Mouse (Mus musculus): ENCODE results near the gene Rgs9. TPM values are rescaled to one million over a fixed set of nuclear protein-coding genes. Genes with fewer than 3 reads are reported as not detected.
A peak's percentile ranks its signal among the peaks of the same experiment; 100 is the strongest.

Gene Rgs9
- polyA plus RNA-seq, 1 experiment from 2014 or later, result 18.8 TPM

DNA sequence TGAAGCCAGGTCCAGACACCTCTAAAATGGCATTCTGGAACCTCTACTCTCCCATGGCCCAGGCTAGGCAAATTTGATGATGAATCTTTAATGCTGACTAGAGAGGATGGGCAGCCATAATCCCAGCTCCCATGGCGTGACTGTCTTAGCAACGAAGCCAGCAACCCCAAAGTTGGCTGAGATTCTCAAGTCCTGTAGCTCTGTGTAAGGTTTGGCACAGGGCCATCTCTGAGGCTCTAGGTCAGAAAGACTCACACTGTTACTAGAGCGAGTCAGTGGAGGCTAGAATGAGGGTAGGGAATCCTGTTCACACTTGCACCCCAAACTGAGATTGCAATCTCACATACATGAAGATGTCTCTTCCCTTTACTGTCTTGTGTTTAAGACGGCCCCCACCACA, 57.8 kb downstream of the Rgs9 start:
- H3K9ac ChIP-seq (ENCODE audit: low read depth, low read length), result no peak overlapping the region
- no peaks in the 10 kb centered on the region for H3K4me1 ChIP-seq (ENCODE audit: control insufficient read depth, insufficient read depth, low read length)
- ATAC-seq, result no peak
- no peak overlapping the region for H3K4me3 ChIP-seq (ENCODE audit: low read depth, low read length)
- H3K27ac ChIP-seq (ENCODE audit: low read length), result no peak overlapping the region
- H3K36me3 ChIP-seq (ENCODE audit: control insufficient read depth, insufficient read depth, low read length), result no peaks in the 10 kb centered on the region; the same call in 1 of the 2 replicates
- H3K27me3 ChIP-seq (ENCODE audit: control insufficient read depth, insufficient read depth, low read depth, low read length), result no peaks in the 10 kb centered on the region
- WGBS, result 68% methylated on average over 4 of the region's 4 CpGs
- H3K9me3 ChIP-seq (replicated peaks; ENCODE audit: control insufficient read depth, low read length, poor library complexity, severe bottlenecking), result no peaks in the 10 kb centered on the region
- no peak overlapping the region for H3K4me2 ChIP-seq (ENCODE audit: low read length)

DNA sequence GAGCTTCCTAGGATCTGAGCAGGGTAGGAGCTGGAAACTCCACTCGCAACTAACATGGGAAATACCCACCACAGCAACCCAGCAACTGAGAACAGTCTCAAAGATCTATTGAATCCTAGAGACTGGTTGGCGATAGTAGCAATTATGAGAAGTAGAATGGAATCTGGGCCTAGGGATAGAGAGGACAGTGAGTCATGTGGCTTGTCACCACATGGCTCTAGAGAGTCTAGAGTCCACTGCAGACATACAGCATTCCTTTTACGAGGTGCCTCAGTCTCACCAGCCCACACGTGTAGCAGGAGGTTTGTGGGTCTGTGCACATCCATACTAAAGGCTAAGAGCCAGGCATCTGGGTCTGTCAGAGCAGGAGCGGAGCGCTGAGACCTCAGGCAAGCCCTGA, 59.3 kb downstream of the Rgs9 start:
- H3K4me2 ChIP-seq (ENCODE audit: low read length), result no peak overlapping the region
- H3K36me3 ChIP-seq (ENCODE audit: control insufficient read depth, insufficient read depth, low read length), result no peaks in the 10 kb centered on the region; the same call in none of the 2 replicates
- ATAC-seq, result no peak
- no peak overlapping the region for H3K9ac ChIP-seq (ENCODE audit: low read depth, low read length)
- H3K4me3 ChIP-seq (ENCODE audit: low read depth, low read length), result no peak overlapping the region
- no peak overlapping the region for H3K27ac ChIP-seq (ENCODE audit: low read length)
- no peaks in the 10 kb centered on the region for H3K4me1 ChIP-seq (ENCODE audit: control insufficient read depth, insufficient read depth, low read length)
- no peaks in the 10 kb centered on the region for H3K27me3 ChIP-seq (ENCODE audit: control insufficient read depth, insufficient read depth, low read depth, low read length)
- H3K9me3 ChIP-seq (replicated peaks; ENCODE audit: control insufficient read depth, low read length, poor library complexity, severe bottlenecking), result no peaks in the 10 kb centered on the region
- WGBS, result 87% methylated on average over 6 of the region's 6 CpGs

DNA sequence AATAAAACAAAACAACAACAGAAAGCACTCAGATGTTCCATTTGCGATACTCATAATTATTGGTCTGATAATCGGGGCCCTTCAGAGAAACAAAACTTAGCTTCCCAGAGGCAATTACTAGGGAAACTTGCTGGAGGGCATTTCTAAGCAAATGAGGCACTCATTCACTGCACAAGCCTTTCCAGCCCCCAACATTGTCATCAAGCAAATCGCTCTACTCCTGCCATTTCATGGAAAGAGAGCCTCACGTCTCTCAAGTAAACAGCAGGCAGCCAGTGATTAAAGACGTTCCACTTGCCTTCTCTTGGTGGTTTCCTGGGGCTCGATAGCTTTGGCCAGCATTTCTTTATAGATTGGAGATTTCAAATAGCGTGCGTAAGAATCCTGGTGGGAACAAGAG, 60.1 kb downstream of the Rgs9 start:
- Histone ChIP-seq H3K27me3 (ENCODE audit: control insufficient read depth, insufficient read depth, low read depth, low read length) (no peaks in the 10 kb centered on the region), H3K9me3 (replicated peaks; ENCODE audit: control insufficient read depth, low read length, poor library complexity, severe bottlenecking) (no peaks in the 10 kb centered on the region), H3K9ac (ENCODE audit: low read depth, low read length) (no peak overlapping the region), H3K36me3 (ENCODE audit: control insufficient read depth, insufficient read depth, low read length) (no peaks in the 10 kb centered on the region; the same call in none of the 2 replicates), H3K4me2 (ENCODE audit: low read length) (no peak overlapping the region), H3K4me1 (ENCODE audit: control insufficient read depth, insufficient read depth, low read length) (no peaks in the 10 kb centered on the region), H3K27ac (ENCODE audit: low read length) (no peak overlapping the region), H3K4me3 (ENCODE audit: low read depth, low read length) (no peak overlapping the region)
- no peak for ATAC-seq
- 30% methylated on average over 8 of the region's 8 CpGs for WGBS

DNA sequence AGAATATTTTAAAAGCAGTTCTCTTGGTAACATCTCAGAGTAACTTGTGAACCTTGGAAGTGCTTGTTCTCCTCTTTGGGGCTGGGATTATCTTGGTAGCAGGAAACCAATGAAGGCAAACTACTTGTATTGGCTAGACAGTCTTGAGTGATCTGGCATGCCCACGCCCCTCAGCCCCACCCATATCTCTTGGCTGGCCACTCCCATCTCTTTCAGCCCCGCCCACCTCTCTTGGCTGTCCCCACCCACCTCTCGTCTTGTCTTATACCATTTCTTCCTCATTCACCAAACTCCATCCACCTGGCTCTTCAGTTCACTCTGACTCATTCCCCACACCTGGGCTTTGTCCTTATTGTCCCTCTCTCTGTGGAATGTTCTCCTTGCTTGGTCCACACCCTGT, 64.3 kb downstream of the Rgs9 start:
- 66% methylated on average over 3 of the region's 3 CpGs for WGBS
- Histone ChIP-seq H3K27me3 (ENCODE audit: control insufficient read depth, insufficient read depth, low read depth, low read length) (no peaks in the 10 kb centered on the region), H3K9ac (ENCODE audit: low read depth, low read length) (no peak overlapping the region), H3K36me3 (ENCODE audit: control insufficient read depth, insufficient read depth, low read length) (peaks cover 2% of the 10 kb centered on the region), H3K9me3 (replicated peaks; ENCODE audit: control insufficient read depth, low read length, poor library complexity, severe bottlenecking) (no peaks in the 10 kb centered on the region), H3K4me1 (ENCODE audit: control insufficient read depth, insufficient read depth, low read length) (no peaks in the 10 kb centered on the region), H3K4me2 (ENCODE audit: low read length) (no peak overlapping the region), H3K27ac (ENCODE audit: low read length) (no peak overlapping the region), H3K4me3 (ENCODE audit: low read depth, low read length) (no peak overlapping the region)
- no peak for ATAC-seq

DNA sequence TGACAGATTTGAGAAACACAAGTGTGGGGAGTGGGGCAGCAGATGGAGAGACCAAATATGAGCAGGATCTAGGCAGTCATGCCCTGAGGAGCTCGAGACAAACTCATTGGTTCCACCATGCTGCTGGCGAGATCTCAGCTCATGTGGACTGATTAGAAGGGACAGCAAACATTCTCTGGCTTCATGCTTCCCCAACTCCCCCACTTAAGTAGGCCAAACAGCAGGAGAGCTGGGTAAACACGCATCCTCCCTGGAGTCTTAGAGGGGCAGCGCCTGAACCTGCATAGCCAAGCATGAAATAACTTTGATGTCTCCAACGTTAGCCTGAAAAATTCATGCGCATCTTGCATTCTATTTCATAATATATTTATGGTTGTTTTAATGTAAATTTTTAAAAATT, 65.1 kb downstream of the Rgs9 start:
- peaks cover 2% of the 10 kb centered on the region for H3K36me3 ChIP-seq (ENCODE audit: control insufficient read depth, insufficient read depth, low read length)
- 76% methylated on average over 6 of the region's 6 CpGs for WGBS
- H3K27ac ChIP-seq (ENCODE audit: low read length), result no peak overlapping the region
- H3K4me2 ChIP-seq (ENCODE audit: low read length), result no peak overlapping the region
- H3K27me3 ChIP-seq (ENCODE audit: control insufficient read depth, insufficient read depth, low read depth, low read length), result no peaks in the 10 kb centered on the region
- ATAC-seq, result no peak
- H3K4me1 ChIP-seq (ENCODE audit: control insufficient read depth, insufficient read depth, low read length), result no peaks in the 10 kb centered on the region
- no peaks in the 10 kb centered on the region for H3K9me3 ChIP-seq (replicated peaks; ENCODE audit: control insufficient read depth, low read length, poor library complexity, severe bottlenecking)
- no peak overlapping the region for H3K9ac ChIP-seq (ENCODE audit: low read depth, low read length)
- H3K4me3 ChIP-seq (ENCODE audit: low read depth, low read length), result no peak overlapping the region

DNA sequence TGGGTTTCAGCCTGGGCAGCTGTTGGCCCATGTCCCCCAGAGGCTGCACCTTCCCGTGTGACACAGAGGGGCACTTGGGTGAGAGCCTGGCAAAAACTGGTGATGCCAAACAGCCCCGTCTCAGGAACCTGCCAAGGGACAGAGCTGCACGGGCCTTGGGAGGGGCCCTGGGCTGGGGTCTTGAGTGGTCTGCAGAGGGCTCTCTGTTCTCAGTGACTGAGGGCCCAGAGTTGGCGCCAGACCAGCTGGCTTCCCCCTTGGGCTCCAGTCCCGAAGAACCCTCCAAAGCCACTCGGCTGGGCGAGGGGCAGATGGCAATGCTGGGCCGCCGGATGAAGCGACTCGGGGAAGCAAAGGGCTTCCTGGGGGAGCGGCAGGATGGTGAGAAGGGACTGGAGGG, 70.8 kb downstream of the Rgs9 start:
- no peaks in the 10 kb centered on the region for H3K9me3 ChIP-seq (replicated peaks; ENCODE audit: control insufficient read depth, low read length, poor library complexity, severe bottlenecking)
- no peak overlapping the region for H3K4me3 ChIP-seq (ENCODE audit: low read depth, low read length)
- no peak overlapping the region for H3K27ac ChIP-seq (ENCODE audit: low read length)
- no peaks in the 10 kb centered on the region for H3K27me3 ChIP-seq (ENCODE audit: control insufficient read depth, insufficient read depth, low read depth, low read length)
- no peaks in the 10 kb centered on the region for H3K4me1 ChIP-seq (ENCODE audit: control insufficient read depth, insufficient read depth, low read length)
- WGBS, result 82% methylated on average over 12 of the region's 12 CpGs
- peaks cover 2% of the 10 kb centered on the region; the same call in 1 of the 2 replicates for H3K36me3 ChIP-seq (ENCODE audit: control insufficient read depth, insufficient read depth, low read length)
- no peak overlapping the region for H3K9ac ChIP-seq (ENCODE audit: low read depth, low read length)
- H3K4me2 ChIP-seq (ENCODE audit: low read length), result no peak overlapping the region
- peak; percentile 60; the same call in 1 of the 2 replicates for ATAC-seq

DNA sequence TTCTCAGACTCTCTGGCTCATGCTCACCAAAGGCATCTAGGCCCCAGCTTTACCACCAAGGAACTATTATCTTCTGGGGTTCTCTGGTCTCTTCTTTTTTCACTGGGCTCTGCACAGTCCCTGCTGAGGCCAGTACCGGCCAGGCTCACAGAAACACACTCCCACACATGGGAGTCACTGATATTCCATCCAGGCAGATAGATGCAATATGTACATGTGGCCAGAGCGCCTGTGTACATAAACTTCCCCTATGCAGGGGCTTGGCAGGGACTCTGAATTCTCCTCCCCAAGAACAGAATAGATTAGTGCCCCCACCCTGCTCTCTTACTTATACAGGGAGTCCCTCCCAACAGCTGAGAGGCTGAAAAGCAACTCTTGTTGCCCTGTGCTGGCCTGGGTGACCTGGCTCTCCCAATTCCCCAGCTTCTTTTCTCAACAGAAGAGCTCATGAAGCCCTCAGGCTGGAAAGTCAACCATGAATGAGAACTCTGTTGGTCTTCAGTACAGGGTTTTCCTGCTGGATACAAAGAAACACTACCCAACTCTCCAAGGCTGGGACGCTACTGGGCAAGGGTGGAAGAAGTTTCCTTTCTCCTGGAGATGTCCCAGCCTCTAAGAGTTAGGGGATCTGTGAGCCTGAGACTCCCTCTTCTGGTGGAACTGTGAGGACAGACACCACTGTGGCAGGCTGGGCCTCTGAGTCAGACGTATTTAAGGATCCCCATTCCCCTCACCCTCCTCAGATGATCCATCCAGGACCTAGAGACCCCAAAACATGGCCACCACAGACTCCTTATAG, 76.5 kb downstream of the Rgs9 start:
- no peaks in the 10 kb centered on the region; the same call in none of the 2 replicates for H3K27me3 ChIP-seq (ENCODE audit: control insufficient read depth, insufficient read depth, low read depth, low read length)
- H3K36me3 ChIP-seq (ENCODE audit: control insufficient read depth, insufficient read depth, low read length), result no peaks in the 10 kb centered on the region
- H3K9ac ChIP-seq (ENCODE audit: low read depth, low read length), result no peak overlapping the region
- H3K27ac ChIP-seq (ENCODE audit: low read length), result 0 out of 2 replicates have a peak overlapping the region, but pooled peaks have one; percentile 7
- H3K4me3 ChIP-seq (ENCODE audit: low read depth, low read length), result no peak overlapping the region
- H3K4me1 ChIP-seq (ENCODE audit: control insufficient read depth, insufficient read depth, low read length), result peaks cover 13% of the 10 kb centered on the region
- no peaks in the 10 kb centered on the region for H3K9me3 ChIP-seq (replicated peaks; ENCODE audit: control insufficient read depth, low read length, poor library complexity, severe bottlenecking)
- H3K4me2 ChIP-seq (ENCODE audit: low read length), result no peak overlapping the region
- 40% methylated on average over 4 of the region's 4 CpGs for WGBS
- no peak for ATAC-seq

DNA sequence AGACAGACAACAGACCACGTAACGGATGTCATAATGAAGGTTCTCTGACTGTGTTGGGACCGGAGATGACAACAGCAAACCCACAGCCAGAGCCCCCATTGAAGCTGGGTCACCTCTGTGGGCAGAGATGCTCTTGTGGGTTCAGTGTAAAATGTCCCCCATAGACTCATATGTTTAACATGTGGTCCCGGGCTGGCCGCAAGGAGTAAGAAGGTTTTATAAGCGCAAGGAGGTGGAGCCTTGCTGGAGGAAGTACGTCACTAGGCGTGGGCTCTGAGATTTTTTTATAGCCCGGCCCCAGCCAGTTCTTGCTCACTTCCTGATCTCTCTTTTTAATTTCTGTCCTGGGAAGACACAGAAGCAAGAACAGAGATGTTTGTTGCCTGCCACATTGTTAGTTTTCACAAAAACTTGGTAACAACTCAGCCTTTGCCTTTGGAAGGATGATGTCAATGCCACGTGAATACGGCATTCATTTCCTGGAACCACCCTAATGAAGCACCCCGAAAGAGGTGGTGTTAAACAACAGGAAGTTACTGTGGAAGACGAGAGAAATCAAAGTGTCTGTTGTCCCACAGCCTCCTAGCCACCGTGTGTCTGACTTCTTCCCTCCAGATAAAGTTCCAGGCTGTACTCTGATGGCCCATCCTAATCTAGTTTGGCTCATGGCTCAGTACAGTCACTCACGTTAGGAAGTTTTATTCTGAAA, 79.1 kb downstream of the Rgs9 start:
- 74% methylated on average over 15 of the region's 15 CpGs for WGBS
- peak; percentile 25; the same call in 1 of the 2 replicates for ATAC-seq
- Histone ChIP-seq H3K4me2 (ENCODE audit: low read length) (peak overlapping the region; percentile 21), H3K9ac (ENCODE audit: low read depth, low read length) (peak overlapping the region; percentile 17), H3K36me3 (ENCODE audit: control insufficient read depth, insufficient read depth, low read length) (no peaks in the 10 kb centered on the region), H3K9me3 (replicated peaks; ENCODE audit: control insufficient read depth, low read length, poor library complexity, severe bottlenecking) (no peaks in the 10 kb centered on the region), H3K27ac (ENCODE audit: low read length) (peak overlapping the region; percentile 84), H3K4me1 (ENCODE audit: control insufficient read depth, insufficient read depth, low read length) (peaks cover 13% of the 10 kb centered on the region), H3K27me3 (ENCODE audit: control insufficient read depth, insufficient read depth, low read depth, low read length) (no peaks in the 10 kb centered on the region; the same call in none of the 2 replicates), H3K4me3 (ENCODE audit: low read depth, low read length) (no peak overlapping the region)
